Mouse (Mus musculus): Measurements from ENCODE around the gene Trim8.

Gene Trim8

DNA sequence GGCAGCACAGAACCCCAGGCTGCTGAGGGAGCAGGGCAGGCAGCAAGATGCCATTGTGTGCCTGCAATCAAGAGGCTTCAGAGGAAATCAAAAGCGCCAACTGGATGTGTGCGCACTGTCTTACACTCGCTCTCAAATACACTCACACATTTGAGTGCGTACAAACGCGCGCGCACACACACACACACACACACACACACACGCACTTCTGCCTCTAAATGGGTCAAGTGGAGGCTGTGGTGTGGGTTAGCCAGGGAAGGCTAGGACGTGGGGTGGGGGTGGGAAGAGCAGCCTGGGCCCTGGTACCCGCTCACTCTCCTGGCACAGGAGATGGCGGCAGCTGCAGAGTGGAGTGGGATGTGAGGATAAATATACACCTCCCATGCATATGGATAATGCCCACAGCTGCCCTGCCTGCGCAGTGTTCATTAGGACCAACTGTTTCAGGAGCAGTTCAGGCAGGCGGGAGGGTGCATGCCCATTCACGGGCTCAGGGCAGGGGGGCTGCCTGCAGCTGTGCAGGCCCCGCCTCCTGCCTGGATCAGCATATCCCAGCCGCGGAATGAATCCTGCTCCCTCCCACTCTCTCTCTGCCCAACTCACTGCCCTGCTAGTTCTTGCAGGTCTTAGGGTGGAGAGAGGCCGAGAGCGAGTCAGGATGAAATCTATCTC lies 22.1 kb downstream of the Trim8 start:
- peak; percentile 77 for DNase-seq (ENCODE audit: low read depth, low spot score)

DNA sequence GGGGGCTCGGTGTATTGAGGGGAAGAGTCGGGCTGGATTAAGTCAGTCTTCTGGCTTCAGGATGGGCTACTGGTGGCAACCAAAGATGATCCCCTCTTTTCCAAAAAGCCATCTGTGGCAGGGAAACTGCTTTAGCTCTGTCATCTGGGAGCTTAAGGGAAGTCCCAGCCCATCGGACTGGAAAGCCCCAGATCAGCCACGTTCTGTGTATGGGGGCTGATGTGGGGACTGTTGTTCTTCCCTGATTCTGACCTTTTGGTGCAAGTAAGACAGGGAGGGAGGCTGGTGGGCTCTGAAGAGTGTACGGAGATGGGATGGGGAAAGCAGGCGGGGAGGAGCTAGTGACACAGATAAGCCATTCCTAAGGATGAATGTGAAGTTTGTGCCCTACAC lies 22.6 kb downstream of the Trim8 start:
- DNase-seq (ENCODE audit: low read depth, low spot score), result no peak

DNA sequence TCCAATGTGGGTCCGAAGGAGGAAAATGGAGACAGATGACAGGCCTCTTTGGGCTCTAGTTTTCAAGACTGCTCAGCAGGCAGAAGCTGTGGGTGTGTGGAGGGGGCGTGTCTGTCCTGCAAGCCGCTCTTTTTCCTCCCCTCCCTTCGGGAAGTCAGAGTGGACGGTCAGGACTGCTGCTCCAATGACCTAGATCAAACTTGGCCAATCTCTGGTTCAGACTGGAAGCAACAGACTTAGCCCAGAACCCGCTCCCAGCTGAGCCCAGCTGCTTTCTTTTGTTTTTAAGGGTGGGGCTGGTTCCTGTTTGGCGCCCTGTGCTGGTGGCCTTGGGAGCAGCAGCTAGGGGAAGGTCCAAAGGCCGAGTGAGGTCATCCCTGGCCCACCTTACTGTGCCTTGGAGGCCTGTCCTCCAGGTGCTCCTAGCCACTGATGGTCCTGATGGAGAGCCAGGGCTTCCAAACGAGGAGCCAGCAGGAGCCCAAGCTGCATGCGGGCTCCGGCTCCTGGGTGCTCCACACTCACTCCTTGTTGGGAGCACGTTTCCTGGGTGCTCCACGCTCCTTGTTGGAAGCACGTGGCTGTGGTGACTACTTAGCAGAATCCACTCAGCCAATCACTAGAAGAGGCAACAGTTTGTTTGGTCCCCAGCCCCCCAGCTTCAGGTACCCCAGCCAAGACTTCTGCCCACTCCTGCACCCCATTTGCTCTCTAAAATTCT lies 23.3 kb downstream of the Trim8 start:
- no peak for DNase-seq (ENCODE audit: low read depth, low spot score)

DNA sequence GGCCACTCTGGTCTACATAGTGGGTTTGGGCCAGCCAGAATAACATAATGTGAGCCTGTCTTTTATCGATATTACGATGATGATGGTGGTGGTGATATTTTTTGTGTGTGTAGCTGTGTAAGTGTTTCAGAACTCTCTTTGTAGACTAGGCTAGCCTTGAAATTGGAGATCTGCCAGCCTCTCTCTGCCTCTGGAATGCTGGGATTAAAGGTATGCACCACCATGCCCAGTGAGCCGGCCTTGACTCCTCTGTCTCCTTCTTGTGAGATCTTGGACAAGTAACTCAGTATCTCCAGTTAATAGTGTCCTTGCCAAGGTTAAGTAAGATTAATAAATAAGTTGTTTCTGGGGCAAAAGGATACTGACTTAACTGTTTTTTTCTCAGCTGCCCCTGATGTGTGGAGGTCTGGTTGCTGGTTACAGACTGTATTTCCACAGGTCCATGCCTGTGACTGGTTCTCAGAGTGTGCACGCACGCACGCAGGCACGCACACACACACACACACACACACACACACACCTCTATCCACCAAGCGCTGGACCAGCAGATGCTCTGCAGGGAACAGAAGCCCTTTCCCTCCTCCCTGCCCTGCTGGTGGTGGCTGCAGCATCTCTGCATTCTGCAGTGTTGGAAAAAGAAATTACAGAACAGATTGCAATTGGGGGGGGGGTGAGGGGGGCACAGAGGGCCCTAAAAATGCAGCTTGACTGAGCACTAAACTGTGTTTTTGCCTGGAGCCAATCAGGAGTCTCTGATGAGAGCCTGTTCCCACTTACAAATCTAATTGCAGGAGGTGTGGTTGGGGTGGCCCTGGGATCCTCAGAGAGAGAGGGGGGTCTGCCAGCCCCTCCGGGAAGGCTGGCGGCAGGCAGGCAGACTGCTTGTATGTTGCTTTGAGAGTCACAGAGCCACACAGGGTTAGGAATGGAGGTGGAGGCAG lies 24.5 kb downstream of the Trim8 start:
- no peak for DNase-seq (ENCODE audit: low read depth, low spot score)

DNA sequence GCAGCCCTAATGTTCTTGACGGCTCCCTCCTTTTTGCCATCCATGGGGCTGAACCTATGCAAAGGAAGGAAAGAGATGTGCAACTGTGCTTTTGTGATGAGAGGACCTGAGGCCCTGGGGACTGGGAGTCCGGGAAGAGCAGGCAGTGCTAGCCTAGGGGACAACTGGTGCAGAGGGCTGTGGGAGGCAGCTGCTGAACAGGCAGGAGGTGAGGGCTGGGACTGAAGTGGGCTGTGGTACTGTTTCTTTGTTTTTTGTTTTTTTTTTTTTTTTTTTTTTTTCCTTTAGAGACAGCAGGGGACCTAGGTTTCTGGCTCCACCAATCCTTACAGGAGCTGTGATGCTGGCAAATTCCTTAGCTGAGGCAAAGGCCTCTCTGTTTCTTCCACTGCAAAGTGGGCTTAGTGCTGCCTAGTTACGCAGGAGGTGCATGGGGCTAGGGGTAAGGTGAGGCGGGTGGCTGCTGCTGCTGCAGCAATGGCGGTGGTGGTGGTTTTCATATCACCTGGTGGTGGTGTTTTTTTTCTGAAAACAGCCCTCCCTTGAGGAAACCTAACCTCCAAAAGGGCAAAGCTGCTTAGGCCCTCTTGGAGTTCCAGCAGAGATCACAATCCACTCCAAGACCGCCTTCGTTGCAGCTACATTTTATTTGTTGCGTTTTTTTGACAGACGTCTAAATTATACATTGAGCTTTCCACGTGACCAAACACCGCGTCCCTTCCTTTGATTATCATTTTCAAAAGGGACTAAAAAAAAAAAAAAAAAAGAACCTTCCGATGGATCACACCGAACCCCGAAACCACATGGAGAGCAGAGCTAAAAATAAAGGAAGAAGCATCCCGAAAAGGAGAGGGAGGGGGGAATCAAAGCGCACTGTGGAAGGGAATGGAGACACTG lies 26.4 kb downstream of the Trim8 start:
- DNase-seq (ENCODE audit: low read depth, low spot score), result no peak

DNA sequence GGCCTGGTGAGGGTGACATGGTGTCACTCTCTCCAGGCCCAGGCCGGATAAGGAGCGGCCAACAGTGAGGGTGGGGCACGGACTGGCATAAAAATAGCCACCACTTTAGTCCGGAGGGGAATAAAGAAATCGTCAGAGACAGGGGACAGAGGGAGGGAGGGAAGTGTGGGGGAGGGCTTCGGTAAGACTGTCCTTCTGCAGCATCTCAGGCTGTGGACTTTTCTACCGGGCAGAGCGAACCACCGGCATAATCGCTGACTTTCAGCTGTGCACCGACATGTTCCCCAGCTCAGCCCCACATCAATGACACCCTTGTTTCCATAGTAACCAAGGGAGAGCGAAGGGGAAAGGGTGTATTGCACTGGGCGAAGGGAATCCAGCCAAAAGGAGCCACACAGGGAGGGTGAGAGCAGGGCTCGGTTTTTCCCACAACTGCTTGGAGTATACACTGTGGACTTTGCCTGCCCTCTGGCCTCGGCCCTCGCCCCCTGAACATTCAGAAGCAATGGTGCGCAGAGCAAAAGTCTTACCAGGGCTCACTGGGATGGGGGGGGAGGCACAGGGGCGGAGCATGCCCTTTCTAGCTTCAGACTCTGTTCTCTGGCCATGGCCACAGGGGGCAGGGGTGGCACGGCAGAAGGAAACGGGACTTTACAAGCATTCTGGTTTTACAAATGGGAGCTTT lies 27.2 kb downstream of the Trim8 start:
- DNase-seq (ENCODE audit: low read depth, low spot score), result no peak

DNA sequence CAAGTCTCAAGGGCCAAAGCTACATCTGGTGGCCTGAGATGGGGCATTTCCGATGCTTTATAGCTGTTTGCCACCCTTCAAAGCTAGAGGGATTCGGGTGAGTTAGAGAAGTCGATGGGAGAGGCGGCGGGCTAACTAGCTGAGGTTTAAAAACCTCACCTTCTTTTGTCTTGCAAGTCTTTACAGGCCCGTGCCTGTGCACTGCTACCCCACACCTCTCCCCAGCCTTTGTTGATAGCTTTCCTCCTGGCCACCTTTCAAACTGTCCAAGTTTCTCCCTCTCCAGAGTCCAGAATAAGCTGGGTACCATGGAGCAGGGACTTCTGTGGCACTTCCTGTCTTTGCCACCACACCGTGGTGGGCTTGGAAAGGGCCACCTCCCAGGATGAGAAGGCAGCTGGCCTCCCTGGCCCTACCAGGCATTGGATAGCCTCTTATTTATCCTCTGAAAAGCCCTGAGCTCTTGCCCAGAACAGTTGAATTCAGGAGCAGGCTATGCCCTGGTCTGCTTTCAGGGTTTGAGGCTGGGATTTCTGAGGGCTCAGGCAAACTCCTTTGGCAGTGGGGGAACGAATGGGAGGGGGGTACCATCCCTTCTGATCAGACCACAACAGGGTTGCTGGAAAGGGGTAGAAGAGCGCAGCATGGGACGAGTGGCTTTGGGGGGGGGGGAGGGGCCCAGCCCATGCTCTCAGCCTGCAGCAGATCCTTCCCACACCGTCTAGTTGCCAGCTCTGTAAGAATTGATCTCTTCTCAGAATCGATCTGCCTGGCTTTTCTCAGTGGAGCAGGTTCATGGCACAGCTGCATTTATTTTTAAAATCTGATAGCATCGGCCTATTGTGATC lies 28.3 kb downstream of the Trim8 start:
- no peak for DNase-seq (ENCODE audit: low read depth, low spot score)

DNA sequence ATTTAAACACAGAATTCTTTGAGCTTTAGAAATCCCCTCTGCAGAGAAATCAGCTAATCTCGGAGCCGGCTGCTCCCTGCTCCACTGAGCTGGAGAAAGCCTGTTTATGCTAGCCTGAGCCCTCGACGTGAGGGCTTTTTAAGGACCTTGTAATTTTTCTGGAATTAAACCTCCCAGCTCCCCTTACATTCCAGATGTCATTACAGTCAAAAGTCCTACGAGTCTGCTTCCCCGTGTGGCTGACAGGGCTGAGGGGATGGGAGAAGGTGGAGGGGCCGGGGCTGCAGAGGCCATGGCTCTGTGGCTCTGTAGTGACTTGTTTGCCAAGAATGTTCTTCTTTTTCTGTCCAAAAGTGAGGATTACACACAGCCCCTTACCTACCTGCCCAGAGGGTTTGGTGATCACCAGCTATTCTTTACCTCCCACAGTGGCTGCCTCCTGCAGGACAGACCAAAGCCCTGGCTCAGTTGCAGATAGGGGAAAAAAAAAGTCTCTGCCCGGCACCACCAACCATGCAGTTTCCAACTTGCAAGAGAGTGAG lies 29.0 kb downstream of the Trim8 start:
- DNase-seq (ENCODE audit: low read depth, low spot score), result no peak

DNA sequence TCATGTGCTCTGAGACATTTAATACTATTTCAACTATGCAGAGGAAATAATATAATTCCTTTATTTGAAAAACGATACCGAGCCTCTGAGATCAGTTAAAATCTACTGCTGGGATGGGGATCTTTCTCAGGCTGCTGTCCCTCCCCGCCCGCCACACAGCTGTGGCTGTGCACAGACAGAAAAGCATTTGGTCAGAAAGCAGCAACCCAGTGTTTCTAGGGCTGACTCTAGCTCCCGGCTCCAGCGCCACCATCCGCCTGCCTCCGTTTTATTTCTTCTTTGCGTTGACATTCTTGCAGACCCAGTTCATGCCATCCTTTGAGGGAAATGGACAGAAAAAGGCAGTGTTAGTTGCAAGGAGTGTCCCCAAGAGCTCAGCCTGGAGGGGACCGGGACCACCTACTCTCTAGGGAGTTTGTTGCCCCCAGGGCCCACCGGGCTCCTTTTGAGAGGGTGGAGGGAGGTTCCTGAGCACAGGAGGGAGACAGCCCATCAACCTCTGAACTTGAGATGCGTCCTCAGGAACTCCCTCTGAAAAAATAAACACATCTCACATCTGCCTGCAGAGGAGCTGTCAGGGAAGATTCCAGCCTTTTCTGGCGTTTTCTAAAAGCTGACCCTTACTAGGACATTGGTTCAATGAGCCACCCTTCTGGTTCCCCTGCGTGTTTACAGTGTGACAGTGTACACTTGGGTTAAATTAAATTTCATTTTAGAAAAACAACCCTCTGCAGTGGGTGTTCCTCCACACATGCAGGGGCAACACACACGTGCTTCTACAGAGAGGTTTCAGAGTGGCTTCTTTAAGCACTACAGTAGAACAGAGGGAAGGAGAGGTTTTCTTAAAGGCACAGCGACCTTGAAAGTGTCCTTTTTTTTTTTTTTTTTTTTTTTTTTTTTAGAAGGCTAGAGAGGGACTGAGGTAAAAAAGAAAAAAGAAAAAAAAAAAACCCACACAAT lies 29.8 kb downstream of the Trim8 start:
- DNase-seq (ENCODE audit: low read depth, low spot score), result no peak

DNA sequence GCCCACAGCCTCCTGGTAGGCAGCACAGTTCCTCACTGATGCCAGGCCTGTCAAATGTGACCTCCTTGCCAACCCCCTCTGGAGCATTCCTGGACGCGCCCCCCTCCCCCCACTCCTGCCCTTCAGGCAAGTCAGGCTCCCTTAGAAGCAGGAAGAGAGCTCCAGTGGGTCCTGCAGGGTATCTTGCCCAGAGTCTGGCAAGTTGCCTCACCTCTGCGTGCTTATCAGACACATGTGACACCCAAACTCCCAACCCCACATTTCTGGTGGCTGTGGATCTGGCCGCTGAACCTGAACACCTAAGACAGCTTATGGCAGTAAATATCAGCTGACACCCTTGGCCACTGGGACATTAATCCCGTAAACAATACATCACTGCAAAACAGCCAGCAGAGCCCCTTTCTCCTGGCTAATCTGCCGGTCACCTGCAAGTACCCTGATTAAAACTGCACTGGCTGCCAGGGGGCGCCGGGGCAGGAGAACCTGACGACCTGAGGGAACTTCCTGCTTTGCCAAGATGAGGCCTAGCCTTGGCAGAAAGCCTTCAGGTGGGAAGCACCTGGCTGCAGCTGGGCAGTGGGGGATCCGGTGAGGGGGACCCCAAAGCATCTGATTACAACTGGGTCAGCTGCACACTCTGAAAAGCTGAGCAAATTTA lies 30.7 kb downstream of the Trim8 start:
- DNase-seq (ENCODE audit: low read depth, low spot score), result no peak

DNA sequence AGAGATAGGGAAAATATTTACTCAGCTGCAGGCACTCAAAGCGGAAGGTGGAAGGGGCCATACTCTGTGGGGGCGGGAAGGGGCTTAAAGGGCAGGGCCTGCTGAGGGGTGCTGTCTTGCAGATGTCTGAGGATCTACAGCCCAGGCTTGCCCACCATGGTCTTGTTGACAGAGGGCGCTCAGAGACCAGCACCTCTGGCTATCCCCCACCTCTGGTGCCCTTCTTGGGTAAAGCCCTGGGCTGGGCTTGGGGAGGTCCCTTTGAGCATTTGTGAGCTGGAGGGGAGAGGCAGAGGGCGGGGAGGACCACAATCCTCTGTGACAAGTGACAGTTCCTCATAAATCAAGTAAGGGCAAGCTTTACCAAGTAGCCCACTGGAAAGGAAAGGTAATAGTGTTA lies 31.6 kb downstream of the Trim8 start:
- DNase-seq (ENCODE audit: low read depth, low spot score), result no peak

DNA sequence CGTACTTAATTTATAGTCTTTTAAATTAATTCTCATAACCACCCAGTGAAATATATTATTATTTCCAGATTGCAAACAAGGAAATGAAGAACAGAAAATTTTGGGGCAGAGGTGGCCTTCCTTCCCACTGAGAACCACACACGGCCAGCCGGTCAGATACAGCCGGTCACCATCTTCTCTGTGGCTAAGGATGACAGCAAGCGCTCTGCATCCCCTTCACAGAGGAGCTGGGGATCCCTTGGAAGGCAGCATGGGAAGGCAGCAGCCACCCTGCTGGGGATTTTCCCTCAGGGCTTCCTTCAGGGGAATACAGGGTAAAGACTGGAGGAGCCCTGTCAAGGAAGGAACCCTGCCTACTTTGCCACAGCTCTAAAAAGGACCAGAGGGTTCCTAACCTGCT lies 32.0 kb downstream of the Trim8 start:
- no peak for DNase-seq (ENCODE audit: low read depth, low spot score)

DNA sequence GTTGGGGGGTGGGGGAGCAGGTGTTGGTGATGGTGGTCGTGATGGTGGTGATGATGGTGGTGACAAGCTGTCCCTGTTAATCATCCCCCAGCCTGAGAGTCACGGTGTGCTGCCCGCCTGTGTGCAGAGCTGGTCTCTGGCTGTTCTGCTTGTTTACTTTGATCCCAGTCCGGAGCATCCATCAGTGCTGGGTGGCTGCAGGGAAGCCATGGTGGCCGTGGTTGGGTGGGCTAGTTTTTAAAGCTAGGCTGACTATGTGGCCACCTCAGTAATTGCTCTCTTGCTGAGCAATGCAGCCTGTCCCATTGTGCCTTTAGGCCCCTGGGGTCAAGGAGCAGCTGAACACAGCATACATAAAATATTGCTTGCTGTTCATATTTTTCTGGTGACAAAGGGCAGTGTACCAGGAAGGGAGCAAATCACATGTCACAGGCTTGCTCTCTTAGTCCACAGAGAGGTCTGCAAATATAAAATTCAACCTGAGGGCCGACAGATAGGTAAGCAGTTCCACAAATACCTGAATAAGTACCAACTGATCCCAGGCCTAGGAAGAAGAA lies 33.1 kb downstream of the Trim8 start:
- DNase-seq (ENCODE audit: low read depth, low spot score), result no peak

DNA sequence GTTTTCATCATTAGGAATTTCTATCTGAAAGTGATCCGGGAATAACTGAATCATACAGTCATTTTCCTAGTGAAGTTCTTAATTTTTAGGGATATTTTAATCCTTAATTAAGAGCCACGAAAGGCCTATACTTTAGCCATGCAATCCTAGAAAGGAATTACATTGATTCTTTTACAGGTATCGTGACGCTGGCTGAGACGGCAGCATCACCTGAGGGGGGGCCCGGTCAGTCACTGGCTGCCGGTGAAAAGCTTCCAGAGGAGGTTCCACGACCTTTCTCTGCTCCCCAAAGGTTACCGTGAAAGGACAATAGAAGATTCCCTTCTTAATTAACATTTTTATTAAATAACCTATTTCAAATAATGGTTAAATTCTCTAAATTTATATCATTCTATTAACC lies 35.9 kb downstream of the Trim8 start:
- no peak for DNase-seq (ENCODE audit: low read depth, low spot score)

DNA sequence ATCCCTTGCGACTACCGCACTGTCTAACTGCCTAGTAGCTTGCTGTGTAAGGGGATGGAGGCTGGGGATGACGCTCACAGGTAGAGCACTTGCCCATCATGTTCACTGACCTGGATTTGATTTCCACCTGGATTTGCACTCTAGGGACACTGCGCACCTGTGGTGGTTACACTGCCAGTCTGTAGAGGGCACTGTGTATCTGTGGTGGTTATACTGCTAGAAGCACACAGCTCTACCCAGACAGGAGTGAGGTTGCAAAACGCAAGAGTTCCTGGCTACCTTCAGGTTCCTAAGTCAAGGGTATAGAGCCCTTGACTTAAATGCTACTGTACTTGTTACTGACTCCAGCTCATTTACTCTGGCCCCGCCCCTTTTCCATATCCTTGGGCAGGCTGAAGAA lies 36.7 kb downstream of the Trim8 start:
- DNase-seq (ENCODE audit: low read depth, low spot score), result no peak

DNA sequence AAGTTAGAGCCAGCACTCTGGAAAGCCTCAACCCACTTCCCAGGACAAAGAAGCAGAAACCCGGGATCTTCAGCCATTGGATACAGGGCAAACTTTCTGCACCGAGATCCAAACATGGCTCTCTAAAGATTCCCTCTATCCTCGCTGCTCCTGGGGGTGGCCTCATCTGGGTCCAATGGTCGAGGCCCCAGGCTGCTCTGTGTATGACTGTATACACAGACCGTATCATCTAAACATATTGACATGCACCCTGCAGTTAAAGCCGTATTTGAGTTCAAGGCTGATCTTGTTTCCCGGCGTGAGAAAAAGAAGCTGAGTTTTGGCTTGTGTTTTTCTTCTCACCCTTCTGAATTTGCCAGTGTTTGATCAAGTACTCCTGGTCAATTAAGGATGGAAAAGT lies 41.2 kb downstream of the Trim8 start:
- no peak for DNase-seq (ENCODE audit: low read depth, low spot score)

DNA sequence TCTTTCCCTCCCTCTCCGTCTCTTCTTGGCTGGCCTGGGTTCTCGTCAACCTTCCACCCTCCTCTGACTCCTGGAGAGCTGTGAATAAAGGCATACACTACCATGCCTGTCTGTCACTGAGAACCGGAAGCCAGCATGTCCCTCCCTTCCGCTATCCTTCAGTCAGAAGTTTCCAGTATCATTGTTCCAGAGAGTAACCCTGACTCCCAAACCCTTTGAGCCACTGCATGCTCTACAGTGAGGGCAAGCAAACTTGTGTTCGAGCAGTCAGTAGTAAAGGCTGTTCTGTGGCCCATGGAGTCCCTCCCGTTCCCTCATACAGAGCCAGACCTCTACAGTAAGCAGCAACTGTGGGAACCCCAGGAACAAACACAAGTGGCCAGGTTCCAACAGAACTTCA lies 46.1 kb downstream of the Trim8 start:
- no peak for DNase-seq (ENCODE audit: low read depth, low spot score)

DNA sequence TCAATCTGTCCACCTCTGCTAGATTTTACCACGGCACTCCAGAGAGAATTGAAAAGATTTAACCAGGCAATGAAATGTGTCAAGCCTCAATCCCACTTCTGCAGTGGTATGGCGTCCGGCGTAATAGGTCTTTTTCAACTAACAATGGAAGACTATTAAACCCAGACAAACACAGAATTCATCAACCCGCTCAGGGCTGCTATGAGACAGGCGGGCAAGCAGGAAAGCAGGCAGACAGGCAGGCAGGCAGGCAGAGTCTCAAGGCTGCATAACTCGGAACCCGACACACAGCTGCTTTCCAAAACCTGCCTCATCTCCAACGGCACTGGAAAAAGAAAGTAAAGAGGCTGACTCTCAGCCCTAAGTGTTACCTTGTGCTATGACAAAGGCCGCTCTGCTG lies 46.6 kb downstream of the Trim8 start:
- DNase-seq (ENCODE audit: low read depth, low spot score), result no peak
